ENCODE assay signal across 12 mouse cellular contexts in genomic region chr6:112903226-112903625, GRCm38 (mm10). TPM values are rescaled to one million over a fixed set of nuclear protein-coding genes. Genes with fewer than 3 reads are reported as not detected.
DNase-seq lines count a peak whose midpoint lies in the region; ATAC-seq and TF ChIP-seq lines count a peak whose summit lies in the region.
"Had no signal": no experiment of that assay in that cellular context is flagged by ENCODE, and none has a peak within 500 bp of the region (broad histone marks: within the 10 kb centered on the region; RNA-seq: fewer than 3 reads in every experiment).

No protein-coding gene starts in this region.

- peaks cover 2% of the 10 kb centered on the region; the same call in 1 of the 2 replicates for H3K4me1 ChIP-seq in testis, adult 2 months (ENCODE audit: control insufficient read depth, insufficient read depth, low read length)
- peaks cover 51% of the 10 kb centered on the region for H3K4me1 ChIP-seq in forebrain, embryonic 16.5 days (replicated peaks; ENCODE audit: control insufficient read depth, insufficient read depth, low read length)
- peaks cover 71% of the 10 kb centered on the region for H3K4me1 ChIP-seq in midbrain, embryonic 13.5 days (replicated peaks)

- no peaks in the 10 kb centered on the region for H3K36me3 ChIP-seq in testis, adult 2 months (ENCODE audit: control insufficient read depth, insufficient read depth, low read length)
- peaks cover 2% of the 10 kb centered on the region; the same call in 1 of the 2 replicates for H3K36me3 ChIP-seq in forebrain, embryonic 16.5 days (ENCODE audit: control insufficient read depth, insufficient read depth)
- peaks cover 21% of the 10 kb centered on the region for H3K36me3 ChIP-seq in midbrain, embryonic 13.5 days
- H3K36me3 ChIP-seq: embryonic facial prominence, embryonic 13.5 days; limb, embryonic 12.5 days had no signal

- peak overlapping the region; percentile 44; the same call in 1 of the 2 replicates for H3K27ac ChIP-seq in testis, adult 2 months (ENCODE audit: control insufficient read depth, insufficient read depth, low read depth, low read length)
- H3K27ac ChIP-seq in forebrain, embryonic 16.5 days (ENCODE audit: low read length): peak overlapping the region; percentile 90
- H3K27ac ChIP-seq in midbrain, embryonic 13.5 days: peak overlapping the region; percentile 97
- H3K27ac ChIP-seq: embryonic facial prominence, embryonic 13.5 days; limb, embryonic 12.5 days had no signal

- peak overlapping the region; percentile 28; the same call in 1 of the 2 replicates for H3K9ac ChIP-seq in forebrain, embryonic 16.5 days (replicated peaks; ENCODE audit: low read depth, low read length)
- H3K9ac ChIP-seq in midbrain, embryonic 13.5 days (replicated peaks): peak overlapping the region; percentile 45
- H3K9ac ChIP-seq: embryonic facial prominence, embryonic 13.5 days; limb, embryonic 12.5 days had no signal

- no peak for TF ChIP-seq POLR2A in testis, adult 2 months (IDR thresholded peaks at IDR 0.05; ENCODE audit: control insufficient read depth, low read depth, low read length)

- WGBS in forebrain, embryonic 16.5 days: 3% methylated on average over 7 of the region's 7 CpGs
- 3% methylated on average over 7 of the region's 7 CpGs for WGBS in midbrain, embryonic 13.5 days

- ATAC-seq in forebrain, embryonic 16.5 days: peak; percentile 81
- peak; percentile 89 for ATAC-seq in midbrain, embryonic 13.5 days

- no peak for TF ChIP-seq CTCF in testis, adult 2 months (IDR thresholded peaks at IDR 0.05; ENCODE audit: control insufficient read depth, insufficient read depth, insufficient replicate concordance, low read depth, low read length)

- no peak for DNase-seq in testis, postnatal 10 days (ENCODE audit: low spot score)
- DNase-seq in frontal cortex, postnatal 10 days (ENCODE audit: low spot score in 2 of 2): no peak
- DNase-seq in adrenal gland, adult 2 months: no peak
- no peak for DNase-seq in right cerebral cortex, postnatal 25 days
- no peak for DNase-seq in right cerebral cortex, postnatal 4 days
- DNase-seq: adrenal gland, postnatal 36 days; gastrocnemius, postnatal 36 days had no signal

- H3K4me3 ChIP-seq in testis, adult 2 months (ENCODE audit: control insufficient read depth, low read depth, low read length): no peak overlapping the region
- no peak overlapping the region for H3K4me3 ChIP-seq in forebrain, embryonic 16.5 days (replicated peaks; ENCODE audit: low read length)
- H3K4me3 ChIP-seq in midbrain, embryonic 13.5 days (replicated peaks): peak overlapping the region; percentile 3; the same call in 1 of the 2 replicates
- H3K4me3 ChIP-seq: embryonic facial prominence, embryonic 13.5 days; limb, embryonic 12.5 days had no signal

- no peaks in the 10 kb centered on the region for H3K9me3 ChIP-seq in forebrain, embryonic 16.5 days (ENCODE audit: control insufficient read depth, low read length)
- H3K9me3 ChIP-seq in midbrain, embryonic 13.5 days: no peaks in the 10 kb centered on the region
- H3K9me3 ChIP-seq: embryonic facial prominence, embryonic 13.5 days; limb, embryonic 12.5 days had no signal

- H3K4me2 ChIP-seq in forebrain, embryonic 16.5 days (ENCODE audit: low read length): peak overlapping the region; percentile 24
- peak overlapping the region; percentile 42 for H3K4me2 ChIP-seq in midbrain, embryonic 13.5 days (replicated peaks)
- H3K4me2 ChIP-seq: embryonic facial prominence, embryonic 13.5 days; limb, embryonic 12.5 days had no signal

- H3K27me3 ChIP-seq in testis, adult 2 months (ENCODE audit: control insufficient read depth, insufficient read depth, low read length): no peaks in the 10 kb centered on the region
- H3K27me3 ChIP-seq in forebrain, embryonic 16.5 days (replicated peaks; ENCODE audit: control insufficient read depth, insufficient read depth, low read length): no peaks in the 10 kb centered on the region
- H3K27me3 ChIP-seq in midbrain, embryonic 13.5 days: no peaks in the 10 kb centered on the region
- H3K27me3 ChIP-seq: embryonic facial prominence, embryonic 13.5 days; limb, embryonic 12.5 days had no signal

RNA-seq across cellular contexts. Expression of gene Srgap3, which starts 43.8 kb away (rescaled TPM):
- 5.3 and 7.1 TPM in 2 replicates for polyA plus RNA-seq in testis, adult 2 months (2012; rRNA removed)
- 32.2 and 37.2 TPM in 2 replicates for polyA plus RNA-seq in forebrain, embryonic 16.5 days (2015; fragmentation: Nextera tagmentation; extraction: Ambion mirVana)
- polyA plus RNA-seq in midbrain, embryonic 13.5 days (2015; fragmentation: Nextera tagmentation; extraction: Ambion mirVana): 49.8 and 53.5 TPM in 2 replicates
- 10 to 100 TPM; 14.3 to 21.2 TPM for total RNA-seq in adrenal gland, adult 2 months (2021)
- polyA plus RNA-seq in adrenal gland, adult 2 months (2012; rRNA removed): 3.2 and 3.7 TPM in 2 replicates

Comparison
In these comparisons a context has a peak if more than half of its experiments do, and no peak if none do; other contexts are left out.
1. H3K27ac ChIP-seq: peak in every context shown above with its lines; median percentile 97 in midbrain, embryonic 13.5 days; 90 in forebrain, embryonic 16.5 days; 44 in testis, adult 2 months.